Mouse (Mus musculus) adrenal gland, adult (tissue): ENCODE data around the gene Ifna6.
A peak's percentile ranks its signal among the peaks of the same experiment; 100 is the strongest.
"Not testable (repeated sequence)": the region's sequence is repeated elsewhere in the genome, so short reads cannot be mapped to it uniquely, and the experiment has no call there.

Source experiments
- DNase-seq, 2 experiments: peaks; one replicate each; pipeline ENCODE4 v3.0.0; 2022 to 2023; ENCODE audit warnings: low spot score in 1 of 2; ENCODE audit not compliant: inconsistent age in 2 of 2

The Ifna6 gene

GRCm38 (mm10) chr4:88827116-88827515 is at the start of gene Ifna6:
Gene Ifna6 (plus strand): TSS chr4:88827416.
- DNase-seq = not testable (repeated sequence)

- DNase-seq = not testable (repeated sequence)
Measured at GRCm38 (mm10) chr4:88779550-88779949, 47.7 kb upstream of the Ifna6 start, which contains the start of gene Gm13272. Gene Gm13272 (plus strand): TSS chr4:88779850.

GRCm38 (mm10) chr4:88780320-88780719 is 46.9 kb upstream of the Ifna6 start:
- peak in 1 of 2 experiments; percentile 39 for DNase-seq

GRCm38 (mm10) chr4:88781831-88782230 is 45.4 kb upstream of the Ifna6 start, which contains the start of gene Ifnz:
Gene Ifnz (plus strand): TSS chr4:88782131.
- DNase-seq = peak in 1 of 2 experiments; percentile 10

GRCm38 (mm10) chr4:88782335-88782734 is 44.9 kb upstream of the Ifna6 start:
- peak; percentile 50 to 68 for DNase-seq

- DNase-seq = not testable (repeated sequence)
Measured at GRCm38 (mm10) chr4:88785409-88785808, 41.8 kb upstream of the Ifna6 start, which contains the start of gene Gm13276. Gene Gm13276 (plus strand): TSS chr4:88785709.

- peak; percentile 72 to 84 for DNase-seq
Measured at GRCm38 (mm10) chr4:88788402-88788801, 38.8 kb upstream of the Ifna6 start, which contains the start of gene Gm13277. Gene Gm13277 (plus strand): TSS chr4:88788632.

- DNase-seq = not testable (repeated sequence)
Measured at GRCm38 (mm10) chr4:88791250-88791649, 36.0 kb upstream of the Ifna6 start, which contains the start of gene Gm13278. Gene Gm13278 (plus strand): TSS chr4:88791550.

- DNase-seq = peak; percentile 78 to 97
Measured at GRCm38 (mm10) chr4:88793936-88794675, 33.1 kb upstream of the Ifna6 start, which contains the start of gene Gm13275. Gene Gm13275 (plus strand): TSS chr4:88794487.

- not testable (repeated sequence) for DNase-seq
Measured at GRCm38 (mm10) chr4:88797097-88797496, 30.1 kb upstream of the Ifna6 start, which contains the start of gene Gm13279. Gene Gm13279 (plus strand): TSS chr4:88797397.

- peak in 1 of 2 experiments; percentile 22 for DNase-seq
Measured at GRCm38 (mm10) chr4:88799365-88799764, 27.9 kb upstream of the Ifna6 start, which contains the start of gene Gm13285. Gene Gm13285 (plus strand): TSS chr4:88799665.

- DNase-seq = not testable (repeated sequence)
Measured at GRCm38 (mm10) chr4:88802954-88803353, 24.3 kb upstream of the Ifna6 start, which contains the start of gene Gm13287. Gene Gm13287 (plus strand): TSS chr4:88803254.

GRCm38 (mm10) chr4:88805231-88805630 is 22.0 kb upstream of the Ifna6 start, which contains the start of gene Gm13288:
Gene Gm13288 (plus strand): TSS chr4:88805531.
- not testable (repeated sequence) for DNase-seq

- DNase-seq = peak; percentile 56 to 76
Measured at GRCm38 (mm10) chr4:88805761-88806160, 21.5 kb upstream of the Ifna6 start.

GRCm38 (mm10) chr4:88815928-88816327 is 11.3 kb upstream of the Ifna6 start, which contains the start of gene Ifna7:
Gene Ifna7 (plus strand): TSS chr4:88816228.
- DNase-seq = no peak

- DNase-seq = no peak
Measured at GRCm38 (mm10) chr4:88819659-88820058, 7.6 kb upstream of the Ifna6 start, which contains the start of gene Ifna11. Gene Ifna11 (plus strand): TSS chr4:88819959.

GRCm38 (mm10) chr4:88822995-88823394 is 4.2 kb upstream of the Ifna6 start:
- peak in 1 of 2 experiments; percentile 32 for DNase-seq

GRCm38 (mm10) chr4:88830523-88830922 is 3.3 kb downstream of the Ifna6 start:
- peak in 1 of 2 experiments; percentile 41 for DNase-seq

GRCm38 (mm10) chr4:88835225-88835624 is 8.0 kb downstream of the Ifna6 start, which contains the start of gene Ifna5:
Gene Ifna5 (plus strand): TSS chr4:88835525.
- not testable (repeated sequence) for DNase-seq

- DNase-seq = peak in 1 of 2 experiments; percentile 35
Measured at GRCm38 (mm10) chr4:88838828-88839227, 11.6 kb downstream of the Ifna6 start.

- no peak for DNase-seq
Measured at GRCm38 (mm10) chr4:88840058-88840457, 12.8 kb downstream of the Ifna6 start.
